Mouse (Mus musculus): Measurements from ENCODE around the gene Gm904. TPM values are rescaled to one million over a fixed set of nuclear protein-coding genes. Genes with fewer than 3 reads are reported as not detected.

Gm904 gene
- not detected for total RNA-seq (2023)

GRCm38 (mm10) chr13:50642928-50643327 is at the start of gene Gm904:
Gm904 (plus strand) TSS chr13:50643228.

Other genes with a start within 250 kb of the Gm904 start
- gene Fbxw17, start 225.4 kb upstream of the Gm904 start, total RNA-seq (2023), result 9.5 TPM
- not detected for gene Gm47429, start 199.3 kb upstream of the Gm904 start, total RNA-seq (2023)
- not detected for gene Nutm2, start 175.9 kb upstream of the Gm904 start, total RNA-seq (2023)
- not detected for gene Gm8765, start 55.1 kb downstream of the Gm904 start, total RNA-seq (2023)

Measured in CD4-positive naive resting alpha-beta T cell, adult 57 days (primary cell).